Mouse (Mus musculus): Measurements from ENCODE around the gene Pbld2. TPM values are rescaled to one million over a fixed set of nuclear protein-coding genes. Genes with fewer than 3 reads are reported as not detected.

Pbld2 gene
- polyA plus RNA-seq, 1 experiment from 2014 or later, result 1.5 TPM

- H3K4me3 ChIP-seq, result no peak overlapping the region
- H3K36me3 ChIP-seq, result peaks cover 78% of the 10 kb centered on the region
Observed at GRCm38 (mm10) chr10:63008193-63008592, 15.9 kb upstream of the Pbld2 start.

GRCm38 (mm10) chr10:63010268-63010667, 13.8 kb upstream of the Pbld2 start:
- no peak overlapping the region for H3K4me3 ChIP-seq
- no peaks in the 10 kb centered on the region for H3K27me3 ChIP-seq
- 75% methylated on average over 4 of the region's 4 CpGs for WGBS
- H3K27ac ChIP-seq, result no peak overlapping the region
- no peak overlapping the region for H3K9ac ChIP-seq
- 0 out of 2 replicates have a peak, but pooled peaks cover 3% of the 10 kb centered on the region for H3K4me1 ChIP-seq
- ATAC-seq (ENCODE audit: borderline replicate concordance, extremely low read depth, low FRiP score, low TSS enrichment), result no peak
- H3K36me3 ChIP-seq, result peaks cover 80% of the 10 kb centered on the region
- H3K9me3 ChIP-seq, result no peaks in the 10 kb centered on the region
- H3K4me2 ChIP-seq, result no peak overlapping the region

More at GRCm38 (mm10) chr10:63008193-63008592, 15.9 kb upstream of the Pbld2 start:
- H3K27me3 ChIP-seq, result no peaks in the 10 kb centered on the region
- no peaks in the 10 kb centered on the region for H3K9me3 ChIP-seq
- no peak overlapping the region for H3K27ac ChIP-seq
- H3K4me2 ChIP-seq, result no peak overlapping the region
- 0 out of 2 replicates have a peak, but pooled peaks cover 3% of the 10 kb centered on the region for H3K4me1 ChIP-seq
- no peak for ATAC-seq (ENCODE audit: borderline replicate concordance, extremely low read depth, low FRiP score, low TSS enrichment)
- WGBS, result 44% methylated on average over 3 of the region's 3 CpGs
- H3K9ac ChIP-seq, result no peak overlapping the region

- Histone ChIP-seq H3K4me3 (no peak overlapping the region), H3K27me3 (no peaks in the 10 kb centered on the region), H3K9me3 (no peaks in the 10 kb centered on the region), H3K36me3 (peaks cover 82% of the 10 kb centered on the region), H3K4me2 (no peak overlapping the region), H3K27ac (no peak overlapping the region), H3K4me1 (0 out of 2 replicates have a peak, but pooled peaks cover 3% of the 10 kb centered on the region), H3K9ac (no peak overlapping the region)
- ATAC-seq (ENCODE audit: borderline replicate concordance, extremely low read depth, low FRiP score, low TSS enrichment), result no peak
- 82% methylated on average over 6 of the region's 6 CpGs for WGBS
Observed at GRCm38 (mm10) chr10:63011556-63011955, 12.6 kb upstream of the Pbld2 start.

GRCm38 (mm10) chr10:63013476-63013875, 10.6 kb upstream of the Pbld2 start:
- no peaks in the 10 kb centered on the region for H3K4me1 ChIP-seq
- H3K27me3 ChIP-seq, result no peaks in the 10 kb centered on the region
- H3K36me3 ChIP-seq, result peaks cover 79% of the 10 kb centered on the region
- no peaks in the 10 kb centered on the region for H3K9me3 ChIP-seq
- no peak overlapping the region for H3K4me3 ChIP-seq
- ATAC-seq (ENCODE audit: borderline replicate concordance, extremely low read depth, low FRiP score, low TSS enrichment), result no peak
- H3K9ac ChIP-seq, result no peak overlapping the region
- H3K27ac ChIP-seq, result no peak overlapping the region
- 75% methylated on average over 3 of the region's 3 CpGs for WGBS
- H3K4me2 ChIP-seq, result no peak overlapping the region

- peak; percentile 65; the same call in 1 of the 2 replicates for ATAC-seq (ENCODE audit: borderline replicate concordance, extremely low read depth, low FRiP score, low TSS enrichment)
- H3K27ac ChIP-seq, result no peak overlapping the region
- no peaks in the 10 kb centered on the region for H3K4me1 ChIP-seq
- H3K36me3 ChIP-seq, result peaks cover 79% of the 10 kb centered on the region
- H3K4me2 ChIP-seq, result no peak overlapping the region
- no peaks in the 10 kb centered on the region for H3K9me3 ChIP-seq
- H3K27me3 ChIP-seq, result no peaks in the 10 kb centered on the region
- H3K4me3 ChIP-seq, result no peak overlapping the region
- no peak overlapping the region for H3K9ac ChIP-seq
- 56% methylated on average over 9 of the region's 9 CpGs for WGBS
Observed at GRCm38 (mm10) chr10:63014168-63014567, 9.9 kb upstream of the Pbld2 start.

- no peak for ATAC-seq (ENCODE audit: borderline replicate concordance, extremely low read depth, low FRiP score, low TSS enrichment)
- no peak overlapping the region for H3K9ac ChIP-seq
- H3K4me1 ChIP-seq, result peaks cover 19% of the 10 kb centered on the region
- H3K27ac ChIP-seq, result no peak overlapping the region
- 82% methylated on average over 6 of the region's 6 CpGs for WGBS
- H3K36me3 ChIP-seq, result peaks cover 30% of the 10 kb centered on the region
- no peaks in the 10 kb centered on the region for H3K27me3 ChIP-seq
- no peak overlapping the region for H3K4me3 ChIP-seq
- no peaks in the 10 kb centered on the region for H3K9me3 ChIP-seq
- no peak overlapping the region for H3K4me2 ChIP-seq
Observed at GRCm38 (mm10) chr10:63019304-63019703, 4.8 kb upstream of the Pbld2 start.

- Histone ChIP-seq H3K9ac (peak overlapping the region; percentile 99), H3K36me3 (peaks cover 10% of the 10 kb centered on the region; the same call in 1 of the 2 replicates), H3K9me3 (no peaks in the 10 kb centered on the region), H3K4me3 (peak overlapping the region; percentile 98), H3K4me2 (peak overlapping the region; percentile 63), H3K27ac (no peak overlapping the region), H3K4me1 (peaks cover 30% of the 10 kb centered on the region), H3K27me3 (no peaks in the 10 kb centered on the region)
- no peak for ATAC-seq (ENCODE audit: borderline replicate concordance, extremely low read depth, low FRiP score, low TSS enrichment)
- WGBS, result 25% methylated on average over 4 of the region's 4 CpGs
Observed at GRCm38 (mm10) chr10:63021702-63022101, 2.4 kb upstream of the Pbld2 start.

- no peaks in the 10 kb centered on the region for H3K9me3 ChIP-seq
- under 1% methylated on average over 27 of the region's 27 CpGs for WGBS
- ATAC-seq (ENCODE audit: borderline replicate concordance, extremely low read depth, low FRiP score, low TSS enrichment), result no peak
- peaks cover 30% of the 10 kb centered on the region for H3K4me1 ChIP-seq
- H3K36me3 ChIP-seq, result 0 out of 2 replicates have a peak, but pooled peaks cover 4% of the 10 kb centered on the region
- H3K27me3 ChIP-seq, result no peaks in the 10 kb centered on the region
- peak overlapping the region; percentile 99 for H3K9ac ChIP-seq
- H3K4me2 ChIP-seq, result peak overlapping the region; percentile 63
- peak overlapping the region; percentile 99 for H3K27ac ChIP-seq
- peak overlapping the region; percentile 98 for H3K4me3 ChIP-seq
Observed at GRCm38 (mm10) chr10:63022541-63023120, 1.5 kb upstream of the Pbld2 start.

GRCm38 (mm10) chr10:63023121-63023748, 880 bp upstream of the Pbld2 start:
- Histone ChIP-seq H3K27ac (peak overlapping the region; percentile 99), H3K4me3 (peak overlapping the region; percentile 98), H3K9ac (peak overlapping the region; percentile 99), H3K4me1 (peaks cover 30% of the 10 kb centered on the region), H3K4me2 (peak overlapping the region; percentile 63), H3K27me3 (no peaks in the 10 kb centered on the region), H3K9me3 (no peaks in the 10 kb centered on the region), H3K36me3 (no peaks in the 10 kb centered on the region)
- ATAC-seq (ENCODE audit: borderline replicate concordance, extremely low read depth, low FRiP score, low TSS enrichment), result peak; percentile 19
- under 1% methylated on average over 68 of the region's 68 CpGs for whole genome bisulfite sequencing

- Histone ChIP-seq H3K36me3 (no peaks in the 10 kb centered on the region), H3K4me2 (peak overlapping the region; percentile 68), H3K4me3 (peak overlapping the region; percentile 98), H3K27me3 (no peaks in the 10 kb centered on the region), H3K9me3 (no peaks in the 10 kb centered on the region), H3K27ac (peak overlapping the region; percentile 99), H3K4me1 (peaks cover 30% of the 10 kb centered on the region), H3K9ac (peak overlapping the region; percentile 71)
- ATAC-seq (ENCODE audit: borderline replicate concordance, extremely low read depth, low FRiP score, low TSS enrichment), result peak; percentile 58
- WGBS, result under 1% methylated on average over 8 of the region's 8 CpGs
Observed at GRCm38 (mm10) chr10:63024580-63024910, 430 bp downstream of the Pbld2 start.

- no peak overlapping the region for H3K9ac ChIP-seq
Observed at GRCm38 (mm10) chr10:63025016-63025415, 901 bp downstream of the Pbld2 start.

GRCm38 (mm10) chr10:63025491-63026011, 1.4 kb downstream of the Pbld2 start:
- no peak for ATAC-seq (ENCODE audit: borderline replicate concordance, extremely low read depth, low FRiP score, low TSS enrichment)
- Histone ChIP-seq H3K4me2 (peak overlapping the region; percentile 68; the same call in 1 of the 2 replicates), H3K4me3 (no peak overlapping the region), H3K9ac (no peak overlapping the region), H3K27me3 (no peaks in the 10 kb centered on the region), H3K4me1 (peaks cover 25% of the 10 kb centered on the region), H3K9me3 (no peaks in the 10 kb centered on the region), H3K36me3 (no peaks in the 10 kb centered on the region), H3K27ac (peak overlapping the region; percentile 99)
- WGBS, result 65% methylated on average over 6 of the region's 6 CpGs

More at GRCm38 (mm10) chr10:63025016-63025415, 901 bp downstream of the Pbld2 start:
- Histone ChIP-seq H3K4me2 (peak overlapping the region; percentile 68), H3K4me3 (peak overlapping the region; percentile 98), H3K27me3 (no peaks in the 10 kb centered on the region), H3K27ac (peak overlapping the region; percentile 99), H3K4me1 (peaks cover 30% of the 10 kb centered on the region), H3K36me3 (no peaks in the 10 kb centered on the region), H3K9me3 (no peaks in the 10 kb centered on the region)
- WGBS, result 13% methylated on average over 2 of the region's 2 CpGs
- no peak for ATAC-seq (ENCODE audit: borderline replicate concordance, extremely low read depth, low FRiP score, low TSS enrichment)

All from lung, embryonic 15.5 days (tissue).